Mouse (Mus musculus) large intestine, adult 2 months (tissue): Measurements from ENCODE around the gene D5Ertd577e. TPM values are rescaled to one million over a fixed set of nuclear protein-coding genes. Genes with fewer than 3 reads are reported as not detected.
"Not testable (repeated sequence)": the region's sequence is repeated elsewhere in the genome, so short reads cannot be mapped to it uniquely, and the experiment has no call there.

Source experiments
- DNase-seq: peaks from one replicate; pipeline ENCODE4 v3.0.0-alpha.2; 2012; ENCODE audit warnings: low read depth, low spot score
- WGBS: fragments of 180-500 bp; shearing (Covaris S2); methylation state at CpG from one replicate; pipeline ENCODE4 v1.1.7; 2018; 5-methylcytosine and 5-hydroxymethylcytosine counted together
- polyA plus RNA-seq: library from polyadenylated mRNA; depleted of rRNA; stranded (reverse); fragments of >200 nt; gene quantifications from 2 replicates; pipeline ENCODE4 v1.2.3, GENCODE M21; 2012; rRNA removed

D5Ertd577e gene
- polyA plus RNA-seq, result not detected in 2 replicates

DNA sequence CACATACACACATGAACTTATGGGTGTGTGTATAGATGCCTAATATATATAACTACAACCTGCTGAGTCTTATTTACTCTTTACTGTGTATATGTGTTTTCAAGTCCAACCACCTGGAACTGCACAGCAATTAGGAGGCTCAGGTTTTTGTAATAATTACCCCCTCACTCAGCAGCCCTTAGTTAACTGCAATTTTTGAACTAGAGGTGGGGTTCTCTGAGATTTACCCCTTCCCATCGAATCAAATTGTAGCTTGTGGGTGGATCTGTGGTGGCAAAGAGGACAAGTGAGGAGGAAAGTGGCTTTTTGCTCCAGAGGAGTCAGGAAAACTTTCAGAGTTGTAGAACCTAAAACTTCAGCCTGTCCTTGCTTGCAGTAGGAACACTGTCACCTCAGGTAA lies at the start of gene D5Ertd577e:
Gene D5Ertd577e (plus strand): TSS at position 301 of the 400 bp plus-strand sequence.
- WGBS, result 13% methylated on average over 1 of the region's 1 CpGs
- not testable (repeated sequence) for DNase-seq

GRCm38 (mm10) chr5:95510458-95510857 lies 53.9 kb downstream of the D5Ertd577e start, which contains the start of gene Gm3286:
TSS of gene Gm3286 (plus strand) at chr5:95510758.
- DNase-seq, result not testable (repeated sequence)

Other genes starting within 250 kb of the D5Ertd577e start
- gene Gm10424, start 184.0 kb upstream of the D5Ertd577e start, polyA plus RNA-seq, result not detected in 2 replicates
- gene Gm3259, start 150.9 kb upstream of the D5Ertd577e start, polyA plus RNA-seq, result not detected in 2 replicates
- gene Gm3286, start 54.0 kb downstream of the D5Ertd577e start, polyA plus RNA-seq, result not detected in 2 replicates
- not detected in 2 replicates for gene Gm7971, start 138.1 kb downstream of the D5Ertd577e start, polyA plus RNA-seq